Mouse (Mus musculus) monocyte, adult 2 months (primary cell): ENCODE data around the gene Hnrnpl.

Experiments used
- DNase-seq, 2 experiments: peaks; one replicate each; pipeline ENCODE4 v3.0.0; 2022; ENCODE audit warnings: low spot score in 2 of 2, low read depth in 1 of 2

The Hnrnpl gene

GRCm38 (mm10) chr7:28867508-28868340 lies 59.4 kb downstream of the Hnrnpl start:
- DNase-seq, result peak; percentile 17 to 59

- DNase-seq, result no peak
These were observed 62.7 kb downstream of the Hnrnpl start for GRCm38 (mm10) chr7:28870901-28871664.
